Mouse (Mus musculus) bone marrow macrophage, adult 2 months (primary cell): ENCODE results near the gene Ift22. TPM values are rescaled to one million over a fixed set of nuclear protein-coding genes. Genes with fewer than 3 reads are reported as not detected.
"Not testable (repeated sequence)": the region's sequence is repeated elsewhere in the genome, so short reads cannot be mapped to it uniquely, and the experiment has no call there.

ENCODE experiments used
- H3K27ac ChIP-seq: 2 replicates; pipeline ENCODE4 v1.5.1; 2012; ENCODE audit warnings: low read depth, low read length; ENCODE audit not compliant: insufficient read depth
- H3K4me1 ChIP-seq: 2 replicates; pipeline ENCODE4 v1.6.1; 2012; ENCODE audit warnings: low read length; ENCODE audit not compliant: control insufficient read depth, insufficient read depth
- H3K4me3 ChIP-seq: 2 replicates; pipeline ENCODE4 v1.5.1; 2012; ENCODE audit warnings: mild to moderate bottlenecking, low read length, moderate library complexity; ENCODE audit not compliant: insufficient read depth
- CTCF ChIP-seq: IDR thresholded peaks from 2 replicates; pipeline ENCODE4 v1.5.1; 2012; ENCODE audit warnings: low read depth, mild to moderate bottlenecking, low read length, moderate library complexity
- POLR2A ChIP-seq: IDR thresholded peaks from 2 replicates; pipeline ENCODE4 v1.6.1; 2012; ENCODE audit warnings: mild to moderate bottlenecking, low read depth, low read length, borderline replicate concordance
- polyA plus RNA-seq: library from polyadenylated mRNA; stranded (reverse); fragments of >200 nt; gene quantifications from 2 replicates; pipeline ENCODE4 v1.2.4, GENCODE M21; 2012; ENCODE audit not compliant: missing spikeins, insufficient read depth, insufficient read length

Gene Ift22
- polyA plus RNA-seq, 1 experiment = 37.3 TPM

DNA sequence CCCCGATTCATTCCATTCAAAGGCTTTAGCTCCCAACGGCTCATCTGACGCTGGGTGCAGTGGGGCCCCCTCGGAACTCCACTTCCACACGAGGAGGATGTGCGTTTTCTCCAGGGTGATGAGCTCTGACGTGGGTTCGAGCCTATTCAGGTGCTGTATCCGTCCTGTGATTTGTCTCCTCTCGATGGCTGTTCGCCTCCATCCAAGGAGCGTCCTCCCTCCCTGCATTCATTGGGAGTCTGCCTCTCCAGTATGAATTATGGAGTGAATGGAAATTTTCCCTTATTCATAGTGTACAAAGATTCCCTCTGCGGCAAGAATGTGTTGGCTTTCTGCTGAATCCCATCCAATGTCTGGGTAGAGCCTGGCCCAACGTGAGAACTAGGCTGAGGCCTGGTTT lies 23.9 kb downstream of the Ift22 start:
- no peaks in the 10 kb centered on the region for H3K4me1 ChIP-seq
- TF ChIP-seq CTCF (no peak), POLR2A (no peak)
- no peak overlapping the region for H3K27ac ChIP-seq
- no peak overlapping the region for H3K4me3 ChIP-seq

DNA sequence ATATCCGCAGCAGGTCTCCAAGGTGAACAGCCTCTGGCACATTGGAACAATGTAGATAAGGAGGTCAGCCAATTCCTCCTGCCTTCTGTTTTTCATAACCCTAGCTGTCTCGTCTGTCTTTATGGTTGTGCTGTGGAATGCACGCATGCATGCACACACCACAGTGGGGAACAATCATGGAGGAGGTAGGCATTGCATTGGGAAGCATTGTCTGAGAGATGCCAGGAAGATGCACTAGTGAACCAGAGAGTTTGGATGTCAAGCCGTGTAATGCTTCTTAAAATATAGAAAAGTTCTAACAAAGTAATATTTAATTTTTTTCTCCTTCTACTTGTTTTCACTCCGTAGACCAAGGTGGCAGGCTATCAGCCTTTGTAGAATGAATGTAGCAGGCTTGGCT lies 25.0 kb downstream of the Ift22 start:
- TF ChIP-seq CTCF = no peak
- TF ChIP-seq POLR2A = no peak
- Histone ChIP-seq H3K4me3 (no peak overlapping the region), H3K27ac (no peak overlapping the region), H3K4me1 (no peaks in the 10 kb centered on the region)

DNA sequence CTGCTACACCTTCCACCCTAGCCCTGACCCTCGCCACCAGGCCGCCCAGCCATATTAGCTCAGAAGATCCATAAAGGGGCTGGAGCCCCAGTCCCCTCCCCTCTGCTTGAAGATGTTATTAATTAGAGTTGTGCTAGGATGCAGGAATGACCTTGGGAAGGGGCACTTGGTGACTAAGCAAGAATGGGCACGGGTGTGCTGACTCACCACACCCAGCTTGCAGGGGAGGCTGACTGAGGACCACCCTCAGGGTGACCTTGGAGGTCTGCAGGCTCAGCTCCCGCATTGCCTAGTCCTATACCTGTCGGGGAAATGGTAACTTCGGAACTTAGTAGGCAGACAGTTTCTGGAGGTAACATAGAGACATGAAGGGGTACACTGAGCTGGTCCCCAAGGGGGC lies 26.0 kb downstream of the Ift22 start:
- no peak for TF ChIP-seq POLR2A
- no peak for TF ChIP-seq CTCF
- Histone ChIP-seq H3K27ac (no peak overlapping the region), H3K4me1 (no peaks in the 10 kb centered on the region), H3K4me3 (no peak overlapping the region)

DNA sequence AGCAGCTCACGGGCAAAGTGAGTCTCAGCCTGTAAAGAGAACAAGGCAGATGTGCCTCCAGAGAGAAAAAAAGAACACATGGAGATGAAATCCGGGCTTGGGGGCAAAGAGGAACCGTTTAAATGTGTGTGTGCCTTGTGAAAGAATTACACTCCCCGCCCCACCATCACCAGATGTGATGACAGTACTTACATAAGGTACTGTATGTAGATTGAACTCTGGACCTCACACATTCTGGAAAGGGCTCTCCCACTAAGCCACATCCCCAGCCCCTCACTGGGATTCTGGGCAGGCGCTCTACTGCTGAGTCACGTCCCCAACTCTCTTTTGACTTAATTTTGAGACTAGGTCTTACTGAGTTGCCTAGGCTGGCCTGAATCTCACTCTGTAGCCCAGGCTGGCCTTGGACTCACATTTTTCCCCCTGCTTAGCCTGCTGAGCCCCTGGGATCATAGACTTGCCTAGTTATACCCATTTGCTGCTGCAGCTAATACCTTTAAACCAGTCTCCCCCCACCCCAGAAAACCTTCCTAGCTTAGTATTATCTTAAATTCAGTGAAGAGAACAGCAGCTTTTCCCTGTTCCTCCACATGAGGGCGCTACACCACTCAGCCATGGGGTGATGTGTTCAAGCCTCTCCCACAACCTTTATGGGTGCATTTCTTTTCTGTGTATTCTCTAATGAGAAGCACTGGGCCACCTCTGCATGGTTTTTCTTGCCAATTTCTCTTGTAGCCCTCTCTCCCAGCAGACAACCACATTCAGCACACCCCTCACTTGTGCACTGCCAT lies 28.1 kb downstream of the Ift22 start:
- no peak for TF ChIP-seq POLR2A
- peak; percentile 46; the same call in 1 of the 2 replicates for TF ChIP-seq CTCF

DNA sequence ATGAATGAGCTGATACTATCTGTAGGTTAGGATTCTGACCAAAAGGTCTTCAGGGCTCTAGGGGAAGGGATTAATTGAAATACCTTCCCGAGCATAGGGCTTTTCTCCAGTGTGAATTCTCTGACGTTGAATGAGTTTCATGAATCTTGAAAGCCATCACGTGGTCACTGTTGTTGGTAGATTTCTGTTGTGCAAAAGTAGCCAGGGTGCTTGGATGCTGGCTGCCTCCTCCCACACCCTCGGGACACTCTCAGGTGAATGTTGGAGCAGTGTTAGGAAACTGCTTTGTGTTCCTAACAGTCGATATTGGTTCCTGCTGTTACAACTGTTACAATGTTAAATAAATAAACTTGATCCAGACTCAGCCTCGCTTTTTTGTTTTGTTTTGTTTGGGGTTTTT lies 28.8 kb downstream of the Ift22 start:
- H3K4me1 ChIP-seq = no peaks in the 10 kb centered on the region
- no peak for TF ChIP-seq CTCF
- TF ChIP-seq POLR2A = no peak
- no peak overlapping the region for H3K27ac ChIP-seq

More for the DNA sequence above, 28.1 kb downstream of the Ift22 start:
- Histone ChIP-seq H3K27ac (no peak overlapping the region), H3K4me1 (no peaks in the 10 kb centered on the region), H3K4me3 (no peak overlapping the region)

DNA sequence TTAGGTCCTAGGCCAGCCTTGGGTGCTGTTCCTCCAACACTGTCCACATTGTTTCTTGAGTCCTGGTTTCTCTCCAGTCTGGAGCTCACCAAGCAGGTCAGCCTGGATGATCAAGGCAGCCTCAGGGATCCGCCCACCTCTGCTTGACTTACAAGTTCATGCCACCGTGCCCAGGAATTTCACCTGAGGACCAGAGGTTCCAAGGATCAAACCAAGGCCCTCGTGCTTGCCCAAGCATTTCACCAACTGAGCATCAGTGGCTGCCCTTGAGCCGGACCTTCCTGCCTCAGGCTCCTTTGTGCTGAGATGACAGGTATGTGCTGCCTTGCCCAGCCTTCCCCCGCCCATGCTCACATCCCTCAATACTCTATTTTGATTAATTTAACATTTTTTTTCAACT lies 29.7 kb downstream of the Ift22 start:
- H3K4me3 ChIP-seq = no peak overlapping the region
- no peaks in the 10 kb centered on the region for H3K4me1 ChIP-seq
- TF ChIP-seq CTCF = no peak
- TF ChIP-seq POLR2A = no peak
- no peak overlapping the region for H3K27ac ChIP-seq

More for the DNA sequence above, 28.8 kb downstream of the Ift22 start:
- no peak overlapping the region for H3K4me3 ChIP-seq

DNA sequence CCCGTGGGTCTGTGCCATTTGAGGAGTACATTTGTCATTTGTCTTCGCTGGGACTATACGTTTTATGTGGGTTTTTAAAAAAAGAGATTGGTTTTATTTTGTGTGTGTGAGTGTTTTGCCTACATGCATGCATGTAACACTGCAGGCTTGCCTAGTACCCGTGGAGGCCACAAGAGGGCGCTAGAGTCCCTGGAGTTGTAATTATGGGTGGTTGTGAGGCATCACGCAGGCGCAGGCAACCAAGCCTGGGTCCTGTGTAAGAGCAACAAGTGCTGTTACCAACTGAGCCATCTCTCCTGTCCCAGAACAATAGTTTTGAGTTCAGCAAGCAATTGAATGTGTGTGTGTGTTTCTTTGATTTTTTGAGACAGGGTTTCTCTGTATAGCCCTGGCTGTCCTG lies 31.3 kb downstream of the Ift22 start:
- TF ChIP-seq CTCF = peak; percentile 34
- no peak for TF ChIP-seq POLR2A
- Histone ChIP-seq H3K27ac (no peak overlapping the region), H3K4me1 (no peaks in the 10 kb centered on the region), H3K4me3 (no peak overlapping the region)

DNA sequence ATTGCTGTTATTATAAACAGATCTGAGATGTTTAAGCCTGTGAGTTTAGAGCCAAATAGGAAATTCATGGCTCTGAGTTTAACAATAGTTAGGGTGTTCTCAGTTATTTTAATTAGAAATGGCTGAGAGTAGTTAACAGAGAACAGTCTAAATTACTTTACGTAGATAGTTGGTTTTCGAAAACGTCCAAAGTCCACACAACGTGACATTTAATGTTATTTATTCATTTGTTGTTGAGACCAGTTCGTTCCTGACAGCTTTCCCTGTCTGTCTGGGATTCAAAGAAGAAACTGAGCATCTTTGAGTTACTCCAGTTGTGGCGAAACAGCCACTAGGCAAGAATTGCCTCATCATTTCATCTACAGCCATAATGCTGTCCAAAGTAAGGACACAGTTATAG lies 32.1 kb downstream of the Ift22 start:
- H3K4me1 ChIP-seq, H3K27ac ChIP-seq, H3K4me3 ChIP-seq: not testable (repeated sequence)

DNA sequence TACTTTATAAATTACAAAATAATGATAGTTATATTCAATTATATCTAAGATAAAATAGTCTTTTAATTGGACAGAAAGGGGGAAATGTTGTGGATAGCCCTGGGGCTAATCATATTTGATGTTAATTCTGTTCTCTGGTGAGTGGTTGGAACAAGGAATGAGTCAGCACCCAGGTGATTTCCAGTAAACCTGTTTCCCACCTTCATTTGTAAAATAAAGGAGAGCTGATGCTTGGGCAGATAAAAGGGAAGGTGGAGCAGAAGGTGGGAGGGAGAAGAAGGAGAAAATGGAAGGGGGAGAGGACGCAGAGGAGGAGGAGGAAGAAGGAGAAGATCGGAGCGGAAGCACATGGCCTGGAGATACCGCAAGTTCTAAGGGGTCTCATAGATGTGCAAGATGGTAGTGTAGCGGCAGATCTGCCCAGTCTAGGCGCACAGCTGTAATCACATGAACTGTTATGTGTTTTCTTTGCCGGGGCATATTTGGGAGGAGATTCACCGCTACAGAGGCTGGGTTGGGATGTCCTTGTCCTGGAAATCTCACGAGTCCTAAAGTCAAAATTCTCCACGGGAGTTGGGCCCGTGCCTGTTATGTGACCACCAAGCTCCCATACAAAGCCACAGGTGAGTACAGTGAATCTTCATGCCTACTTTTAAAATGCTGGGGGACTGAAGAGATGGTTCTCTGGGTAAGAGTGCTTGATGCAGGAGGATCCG lies 33.1 kb downstream of the Ift22 start:
- no peak for TF ChIP-seq POLR2A
- H3K4me3 ChIP-seq = no peak overlapping the region
- H3K4me1 ChIP-seq = no peaks in the 10 kb centered on the region

DNA sequence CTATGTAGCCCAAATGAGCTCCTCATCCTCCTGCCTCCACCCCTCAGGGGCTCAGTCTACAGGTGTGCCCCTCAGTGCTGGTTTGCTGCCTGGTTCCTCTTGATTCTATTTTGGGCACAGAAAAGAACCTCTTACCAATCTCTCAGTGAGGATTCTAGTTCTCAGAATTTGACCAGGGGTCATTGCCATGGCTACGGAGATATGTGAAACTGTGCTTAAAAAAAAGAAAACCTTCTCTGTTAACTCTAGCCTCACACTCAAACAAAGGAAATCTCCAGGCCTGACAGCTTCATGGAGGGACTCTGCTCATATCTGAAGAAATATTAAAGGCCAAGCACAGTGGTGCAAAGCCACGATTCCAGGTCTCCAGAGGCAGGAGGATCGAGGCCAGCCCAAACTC lies 34.8 kb downstream of the Ift22 start:
- Histone ChIP-seq H3K4me1 (no peaks in the 10 kb centered on the region), H3K27ac (no peak overlapping the region), H3K4me3 (no peak overlapping the region)
- TF ChIP-seq POLR2A (no peak), CTCF (no peak)

More for the DNA sequence above, 33.1 kb downstream of the Ift22 start:
- H3K27ac ChIP-seq = no peak overlapping the region

DNA sequence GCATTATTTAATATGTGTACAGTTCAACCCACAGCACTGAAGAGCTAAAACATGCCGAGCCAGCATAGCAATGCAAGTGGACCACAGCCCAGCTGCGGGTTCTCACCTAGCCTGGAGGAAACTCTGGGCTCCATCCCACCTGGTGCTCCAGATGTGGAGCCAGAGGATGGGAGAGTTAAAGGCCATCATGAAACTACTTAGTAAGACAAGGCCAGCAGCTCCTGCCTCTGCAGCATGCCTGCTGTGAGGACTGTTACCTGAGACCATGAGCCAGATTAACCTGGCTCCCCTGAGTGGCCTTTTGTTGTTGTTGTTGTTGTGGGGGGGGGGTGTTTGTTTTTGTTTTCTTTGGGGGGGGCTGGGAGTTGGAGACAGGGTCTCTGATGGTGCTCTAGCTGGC lies 35.4 kb downstream of the Ift22 start:
- H3K4me1 ChIP-seq = no peaks in the 10 kb centered on the region
- TF ChIP-seq CTCF (no peak), POLR2A (no peak)

More for the DNA sequence above, 35.4 kb downstream of the Ift22 start:
- H3K4me3 ChIP-seq = no peak overlapping the region
- H3K27ac ChIP-seq = no peak overlapping the region
